Mouse (Mus musculus): ENCODE measurements around the gene Olfr1224-ps1. TPM values are rescaled to one million over a fixed set of nuclear protein-coding genes. Genes with fewer than 3 reads are reported as not detected.

Olfr1224-ps1 gene
- polyA plus RNA-seq, 1 experiment from 2014 or later, result not detected

- Histone ChIP-seq H3K4me1 (replicated peaks; ENCODE audit: control insufficient read depth, insufficient read depth, low read length) (no peaks in the 10 kb centered on the region), H3K9me3 (ENCODE audit: control insufficient read depth, low read length) (no peaks in the 10 kb centered on the region), H3K27me3 (replicated peaks; ENCODE audit: control insufficient read depth, insufficient read depth, low read length) (no peaks in the 10 kb centered on the region), H3K4me3 (ENCODE audit: low read depth, low read length) (no peak overlapping the region), H3K36me3 (ENCODE audit: control insufficient read depth, insufficient read depth, low read length) (no peaks in the 10 kb centered on the region), H3K9ac (ENCODE audit: low read depth, low read length) (no peak overlapping the region), H3K27ac (ENCODE audit: low read depth, low read length) (no peak overlapping the region), H3K4me2 (no peak overlapping the region)
- ATAC-seq (replicated peaks; ENCODE audit: low FRiP score), result no peak
- no peak for DNase-seq (ENCODE audit: low spot score)
Measured at GRCm38 (mm10) chr2:89105651-89106050, 58.2 kb downstream of the Olfr1224-ps1 start.

Other genes starting within 250 kb of the Olfr1224-ps1 start
- not detected in 2 replicates for gene Olfr1209, start 248.9 kb downstream of the Olfr1224-ps1 start, polyA plus RNA-seq (2014; fragmentation: Nextera tagmentation; extraction: Ambion mirVana)
- gene Olfr1211, start 226.0 kb downstream of the Olfr1224-ps1 start, polyA plus RNA-seq (2014; fragmentation: Nextera tagmentation; extraction: Ambion mirVana), result not detected in 2 replicates
- gene Olfr1212, start 210.1 kb downstream of the Olfr1224-ps1 start, polyA plus RNA-seq (2014; fragmentation: Nextera tagmentation; extraction: Ambion mirVana), result not detected in 2 replicates
- not detected in 2 replicates for gene Gm13762, start 183.8 kb downstream of the Olfr1224-ps1 start, polyA plus RNA-seq (2014; fragmentation: Nextera tagmentation; extraction: Ambion mirVana)
- gene Olfr1214, start 171.4 kb downstream of the Olfr1224-ps1 start, polyA plus RNA-seq (2014; fragmentation: Nextera tagmentation; extraction: Ambion mirVana), result not detected in 2 replicates
- gene Olfr1215, start 157.1 kb downstream of the Olfr1224-ps1 start, polyA plus RNA-seq (2014; fragmentation: Nextera tagmentation; extraction: Ambion mirVana), result not detected in 2 replicates
- gene Olfr1216, start 145.8 kb downstream of the Olfr1224-ps1 start, polyA plus RNA-seq (2014; fragmentation: Nextera tagmentation; extraction: Ambion mirVana), result not detected in 2 replicates
- not detected in 2 replicates for gene Olfr1217, start 132.0 kb downstream of the Olfr1224-ps1 start, polyA plus RNA-seq (2014; fragmentation: Nextera tagmentation; extraction: Ambion mirVana)
- gene Olfr1218, start 102.9 kb downstream of the Olfr1224-ps1 start, polyA plus RNA-seq (2014; fragmentation: Nextera tagmentation; extraction: Ambion mirVana), result not detected in 2 replicates
- not detected in 2 replicates for gene Olfr1219, start 80.6 kb downstream of the Olfr1224-ps1 start, polyA plus RNA-seq (2014; fragmentation: Nextera tagmentation; extraction: Ambion mirVana)
- gene Olfr1220, start 57.3 kb downstream of the Olfr1224-ps1 start, polyA plus RNA-seq (2014; fragmentation: Nextera tagmentation; extraction: Ambion mirVana), result not detected in 2 replicates
- not detected in 2 replicates for gene Olfr1221, start 46.8 kb downstream of the Olfr1224-ps1 start, polyA plus RNA-seq (2014; fragmentation: Nextera tagmentation; extraction: Ambion mirVana)
- gene Olfr1222, start 31.0 kb downstream of the Olfr1224-ps1 start, polyA plus RNA-seq (2014; fragmentation: Nextera tagmentation; extraction: Ambion mirVana), result not detected in 2 replicates
- not detected in 2 replicates for gene Olfr1223, start 12.5 kb downstream of the Olfr1224-ps1 start, polyA plus RNA-seq (2014; fragmentation: Nextera tagmentation; extraction: Ambion mirVana)
- not detected in 2 replicates for gene Olfr1225, start 10.6 kb upstream of the Olfr1224-ps1 start, polyA plus RNA-seq (2014; fragmentation: Nextera tagmentation; extraction: Ambion mirVana)
- not detected in 2 replicates for gene Olfr1226, start 36.0 kb upstream of the Olfr1224-ps1 start, polyA plus RNA-seq (2014; fragmentation: Nextera tagmentation; extraction: Ambion mirVana)
- gene Olfr1228, start 90.0 kb upstream of the Olfr1224-ps1 start, polyA plus RNA-seq (2014; fragmentation: Nextera tagmentation; extraction: Ambion mirVana), result not detected in 2 replicates
- not detected in 2 replicates for gene Olfr1229, start 123.9 kb upstream of the Olfr1224-ps1 start, polyA plus RNA-seq (2014; fragmentation: Nextera tagmentation; extraction: Ambion mirVana)
- gene Olfr1230, start 133.2 kb upstream of the Olfr1224-ps1 start, polyA plus RNA-seq (2014; fragmentation: Nextera tagmentation; extraction: Ambion mirVana), result not detected in 2 replicates
- gene Olfr1231, start 143.0 kb upstream of the Olfr1224-ps1 start, polyA plus RNA-seq (2014; fragmentation: Nextera tagmentation; extraction: Ambion mirVana), result not detected in 2 replicates
- not detected in 2 replicates for gene Olfr1232, start 165.6 kb upstream of the Olfr1224-ps1 start, polyA plus RNA-seq (2014; fragmentation: Nextera tagmentation; extraction: Ambion mirVana)
- not detected in 2 replicates for gene Olfr1233, start 178.3 kb upstream of the Olfr1224-ps1 start, polyA plus RNA-seq (2014; fragmentation: Nextera tagmentation; extraction: Ambion mirVana)
- gene Olfr1234, start 200.8 kb upstream of the Olfr1224-ps1 start, polyA plus RNA-seq (2014; fragmentation: Nextera tagmentation; extraction: Ambion mirVana), result not detected in 2 replicates
- gene Olfr1238, start 245.6 kb upstream of the Olfr1224-ps1 start, polyA plus RNA-seq (2014; fragmentation: Nextera tagmentation; extraction: Ambion mirVana), result not detected in 2 replicates

Data from liver, embryonic 11.5 days (tissue).